Mouse (Mus musculus): ENCODE results near the gene Fchsd2. TPM values are rescaled to one million over a fixed set of nuclear protein-coding genes. Genes with fewer than 3 reads are reported as not detected.

The Fchsd2 gene
- polyA plus RNA-seq, 1 experiment from 2014 or later: 42.0 TPM

DNA sequence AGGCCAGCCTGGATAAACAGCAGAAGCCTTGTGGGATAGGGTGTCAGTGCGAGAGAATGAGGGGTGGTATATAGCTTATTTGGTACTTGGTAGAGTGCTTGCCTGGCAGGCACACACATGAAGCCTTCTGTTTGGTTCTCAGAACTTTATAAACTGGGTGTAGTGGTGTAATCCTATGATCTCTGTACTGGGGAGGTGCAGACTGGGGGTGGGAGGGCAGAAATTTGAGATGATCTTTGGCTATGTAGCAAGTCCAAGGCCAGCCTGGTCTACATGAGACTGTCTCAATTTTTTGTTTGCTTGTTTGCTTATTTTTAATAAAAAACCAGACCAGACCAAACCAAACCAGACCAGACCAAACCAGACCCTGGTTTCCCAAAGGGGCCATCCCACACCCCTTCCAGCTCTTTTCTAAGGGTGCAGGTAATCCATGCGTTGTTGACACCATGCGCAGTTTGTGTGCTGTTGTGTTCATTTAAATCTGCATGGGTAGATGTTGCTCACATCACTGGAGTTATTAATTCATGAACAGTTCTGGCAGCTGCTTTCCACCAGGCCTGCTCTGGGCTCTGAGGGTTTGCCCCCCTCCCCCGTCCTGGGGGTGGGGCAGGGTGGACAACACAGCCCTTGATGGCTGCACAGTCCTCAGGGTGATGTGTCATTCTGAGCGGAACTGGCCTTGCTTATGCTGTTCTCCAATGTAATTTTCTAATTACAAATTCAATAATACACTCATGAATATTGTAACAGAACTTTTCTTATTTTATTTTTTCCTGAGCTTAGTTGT is 239.6 kb downstream of the Fchsd2 start:
- no peak for ATAC-seq
- no peak overlapping the region for H3K9ac ChIP-seq (ENCODE audit: low read depth, low read length)
- H3K36me3 ChIP-seq (ENCODE audit: control insufficient read depth, insufficient read depth, low read length): no peaks in the 10 kb centered on the region
- H3K4me1 ChIP-seq (ENCODE audit: control insufficient read depth, insufficient read depth, low read length): peaks cover 11% of the 10 kb centered on the region
- no peak overlapping the region for H3K4me2 ChIP-seq (ENCODE audit: low read length)
- no peaks in the 10 kb centered on the region for H3K9me3 ChIP-seq (replicated peaks; ENCODE audit: control insufficient read depth, low read length, poor library complexity, severe bottlenecking)
- 79% methylated on average over 5 of the region's 5 CpGs for WGBS
- H3K27me3 ChIP-seq (ENCODE audit: control insufficient read depth, insufficient read depth, low read depth, low read length): no peaks in the 10 kb centered on the region
- no peak overlapping the region for H3K27ac ChIP-seq (ENCODE audit: low read length)
- H3K4me3 ChIP-seq (ENCODE audit: low read depth, low read length): no peak overlapping the region

Other genes with a start within 250 kb of the Fchsd2 start
- 5.0 and 5.4 TPM in 2 replicates for gene Relt, start 229.4 kb upstream of the Fchsd2 start, polyA plus RNA-seq (2015; fragmentation: Nextera tagmentation; extraction: Ambion mirVana)
- 13.8 and 17.6 TPM in 2 replicates for gene Arhgef17, start 160.8 kb upstream of the Fchsd2 start, polyA plus RNA-seq (2015; fragmentation: Nextera tagmentation; extraction: Ambion mirVana)
- 2.8 and 3.0 TPM in 2 replicates for gene P2ry6, start 118.2 kb upstream of the Fchsd2 start, polyA plus RNA-seq (2015; fragmentation: Nextera tagmentation; extraction: Ambion mirVana)
- 0.21 and 0.22 TPM in 2 replicates for gene P2ry2, start 80.0 kb upstream of the Fchsd2 start, polyA plus RNA-seq (2015; fragmentation: Nextera tagmentation; extraction: Ambion mirVana)
- gene Atg16l2, start 209.4 kb downstream of the Fchsd2 start, polyA plus RNA-seq (2015; fragmentation: Nextera tagmentation; extraction: Ambion mirVana): 29.3 and 36.3 TPM in 2 replicates
- gene Stard10, start 224.2 kb downstream of the Fchsd2 start, polyA plus RNA-seq (2015; fragmentation: Nextera tagmentation; extraction: Ambion mirVana): 6.7 and 8.3 TPM in 2 replicates